In the genomic region with DNA sequence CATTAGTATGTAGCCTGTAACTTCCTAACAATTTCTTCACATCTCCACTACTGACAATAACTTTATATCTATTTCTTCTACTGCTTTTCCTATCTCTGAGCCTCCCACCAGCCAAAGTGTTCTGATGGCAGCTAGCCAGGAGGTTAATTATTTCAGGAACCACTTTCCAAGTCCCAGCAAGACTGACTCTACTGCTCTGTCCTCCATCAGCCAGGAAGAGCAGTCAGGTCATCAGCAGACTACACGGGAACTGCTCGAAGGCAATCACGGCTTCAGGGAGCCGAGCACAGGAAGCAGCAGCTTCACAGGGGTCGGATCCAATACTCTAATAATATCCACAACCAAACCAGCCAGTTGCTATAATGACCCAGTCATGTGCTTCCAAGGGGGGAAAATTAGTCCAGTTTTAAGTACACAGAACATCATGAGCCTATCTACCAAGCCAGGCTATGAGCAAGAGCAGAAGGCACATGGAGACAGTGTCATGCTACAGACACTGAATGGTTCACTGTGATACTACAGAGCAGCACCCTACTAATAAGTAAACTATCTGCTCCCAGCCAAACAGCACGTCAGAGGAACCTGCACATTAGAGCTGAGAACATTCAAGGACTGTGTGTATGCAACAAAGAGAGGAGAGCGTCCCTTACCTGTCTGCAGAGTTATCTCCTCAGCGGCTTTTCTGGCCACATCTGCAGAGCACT, we compare ENCODE assay signal across 27 mouse cellular contexts. TPM values are rescaled to one million over a fixed set of nuclear protein-coding genes. Genes with fewer than 3 reads are reported as not detected.
DNase-seq lines count a peak whose midpoint lies in the region; ATAC-seq and TF ChIP-seq lines count a peak whose summit lies in the region.
"Had no signal": no experiment of that assay in that cellular context is flagged by ENCODE, and none has a peak within 500 bp of the region (broad histone marks: within the 10 kb centered on the region; RNA-seq: fewer than 3 reads in every experiment).

No protein-coding gene starts in this region.

- DNase-seq in heart, adult 11 months, result peak; percentile 91
- DNase-seq in heart, postnatal 25 days (ENCODE audit: low spot score), result no peak
- DNase-seq in heart, postnatal 0 days (ENCODE audit: low spot score), result no peak
- DNase-seq in heart, postnatal 36 days, result no peak
- no peak for DNase-seq in liver, embryonic 14.5 days (ENCODE audit: low read depth in 3 of 3, low spot score in 3 of 3)
- no peak for DNase-seq in liver, embryonic 11.5 days (ENCODE audit: low spot score)
- peak; percentile 31 for DNase-seq in skeletal muscle tissue, adult 2 months (ENCODE audit: low read depth, low spot score)
- DNase-seq: adrenal gland, postnatal 14 days; cerebellum, adult 11 months; cerebellum, postnatal 10 days; gastrocnemius, postnatal 36 days; layer of hippocampus, adult 9-11 months; left cerebral cortex, postnatal 4 days; lung, postnatal 14 days; right cerebral cortex, postnatal 14 days; thymus, adult 18-20 months; thymus, postnatal 4 days had no signal

- no peak for TF ChIP-seq EP300 in heart, postnatal 0 days (IDR thresholded peaks at IDR 0.05; ENCODE audit: low read depth)
- TF ChIP-seq EP300 in liver, embryonic 14.5 days (IDR thresholded peaks at IDR 0.05; ENCODE audit: low read depth), result no peak

- WGBS in heart, postnatal 0 days, result 41% methylated on average over 8 of the region's 8 CpGs
- 75% methylated on average over 8 of the region's 8 CpGs for WGBS in liver, embryonic 14.5 days (ENCODE audit: insufficient replicate concordance)
- 75% methylated on average over 8 of the region's 8 CpGs for WGBS in liver, embryonic 11.5 days

- H3K4me3 ChIP-seq in heart, postnatal 0 days (ENCODE audit: low read depth, low read length), result no peak overlapping the region
- no peak overlapping the region for H3K4me3 ChIP-seq in liver, embryonic 14.5 days (ENCODE audit: insufficient read depth in 1 of 2, low read depth in 2 of 2, low read length in 2 of 2)
- no peak overlapping the region for H3K4me3 ChIP-seq in liver, embryonic 11.5 days (ENCODE audit: low read depth, low read length)
- H3K4me3 ChIP-seq: embryonic facial prominence, embryonic 12.5 days; erythroblast, embryonic 14.5 days; forebrain, embryonic 13.5 days; left cerebral cortex, adult 2 months; megakaryocyte, embryonic 14.5 days; neural tube, embryonic 15.5 days; stomach, embryonic 15.5 days had no signal

- H3K9me3 ChIP-seq in heart, postnatal 0 days (replicated peaks; ENCODE audit: control insufficient read depth, low read length), result no peaks in the 10 kb centered on the region
- no peaks in the 10 kb centered on the region for H3K9me3 ChIP-seq in liver, embryonic 14.5 days (ENCODE audit: control insufficient read depth, low read length)
- no peaks in the 10 kb centered on the region for H3K9me3 ChIP-seq in liver, embryonic 11.5 days (ENCODE audit: control insufficient read depth, low read length)
- H3K9me3 ChIP-seq: embryonic facial prominence, embryonic 12.5 days; forebrain, embryonic 13.5 days; G1E; megakaryocyte, embryonic 14.5 days; neural tube, embryonic 15.5 days; stomach, embryonic 15.5 days had no signal

- no peak for TF ChIP-seq CTCF in heart, postnatal 0 days (IDR thresholded peaks at IDR 0.05; ENCODE audit: low read depth)
- TF ChIP-seq CTCF in liver, embryonic 14.5 days (IDR thresholded peaks at IDR 0.05; ENCODE audit: low read depth), result no peak

- H3K4me2 ChIP-seq in heart, postnatal 0 days (ENCODE audit: low read depth, low read length), result no peak overlapping the region
- H3K4me2 ChIP-seq in liver, embryonic 14.5 days (ENCODE audit: low read depth), result no peak overlapping the region
- H3K4me2 ChIP-seq in liver, embryonic 11.5 days, result no peak overlapping the region
- H3K4me2 ChIP-seq: embryonic facial prominence, embryonic 12.5 days; forebrain, embryonic 13.5 days; neural tube, embryonic 15.5 days; stomach, embryonic 15.5 days had no signal

- H3K27ac ChIP-seq in heart, postnatal 0 days (ENCODE audit: low read depth), result peak overlapping the region; percentile 43; the same call in 1 of the 2 replicates
- no peak overlapping the region for H3K27ac ChIP-seq in liver, embryonic 14.5 days
- no peak overlapping the region; the same call in 1 of the 2 replicates for H3K27ac ChIP-seq in liver, embryonic 11.5 days (ENCODE audit: low read depth, low read length)
- H3K27ac ChIP-seq: embryonic facial prominence, embryonic 12.5 days; forebrain, embryonic 13.5 days; left cerebral cortex, adult 2 months; neural tube, embryonic 15.5 days; stomach, embryonic 15.5 days had no signal

- intact Hi-C loops in heart, postnatal 25 days (cut with DNase I), result no loop called here
- intact Hi-C loops in heart, postnatal 36 days (cut with DNase I), result no loop called here

- H3K4me1 ChIP-seq in heart, postnatal 0 days (ENCODE audit: control insufficient read depth, insufficient read depth), result peaks cover 11% of the 10 kb centered on the region; the same call in 1 of the 2 replicates
- H3K4me1 ChIP-seq in liver, embryonic 14.5 days (replicated peaks; ENCODE audit: control insufficient read depth in 2 of 2, insufficient read depth in 2 of 2, low read length in 1 of 2), result peaks cover 0 to 3% of the 10 kb centered on the region in 2 experiments; a peak in 1 of 4 replicates
- no peaks in the 10 kb centered on the region for H3K4me1 ChIP-seq in liver, embryonic 11.5 days (replicated peaks; ENCODE audit: control insufficient read depth, insufficient read depth, low read length)
- H3K4me1 ChIP-seq: embryonic facial prominence, embryonic 12.5 days; forebrain, embryonic 13.5 days; neural tube, embryonic 15.5 days; stomach, embryonic 15.5 days had no signal

- no peak overlapping the region for H3K9ac ChIP-seq in heart, postnatal 0 days (replicated peaks; ENCODE audit: low read depth, low read length)
- H3K9ac ChIP-seq in liver, embryonic 14.5 days (replicated peaks), result no peak overlapping the region
- H3K9ac ChIP-seq in liver, embryonic 11.5 days (ENCODE audit: low read depth, low read length), result no peak overlapping the region
- H3K9ac ChIP-seq: embryonic facial prominence, embryonic 12.5 days; forebrain, embryonic 13.5 days; neural tube, embryonic 15.5 days; stomach, embryonic 15.5 days had no signal

- ATAC-seq in heart, postnatal 0 days (ENCODE audit: insufficient read depth, low read depth), result peak; percentile 66; the same call in 1 of the 2 replicates
- ATAC-seq in liver, embryonic 14.5 days (ENCODE audit: insufficient read depth), result peak; percentile 38; the same call in 1 of the 2 replicates
- no peak for ATAC-seq in liver, embryonic 11.5 days (replicated peaks; ENCODE audit: low FRiP score)
- no peak for ATAC-seq in granulocyte monocyte progenitor cell, adult 5-6 weeks (replicated peaks; ENCODE audit: poor library complexity, severe bottlenecking)
- ATAC-seq: forebrain, embryonic 13.5 days; midbrain, embryonic 16.5 days had no signal

- no peaks in the 10 kb centered on the region for H3K27me3 ChIP-seq in heart, postnatal 0 days (ENCODE audit: control insufficient read depth, insufficient read depth, low read length)
- no peaks in the 10 kb centered on the region for H3K27me3 ChIP-seq in liver, embryonic 14.5 days (ENCODE audit: control insufficient read depth, insufficient read depth, low read length)
- H3K27me3 ChIP-seq in liver, embryonic 11.5 days (replicated peaks; ENCODE audit: control insufficient read depth, insufficient read depth, low read length), result no peaks in the 10 kb centered on the region
- H3K27me3 ChIP-seq: embryonic facial prominence, embryonic 12.5 days; forebrain, embryonic 13.5 days; megakaryocyte, embryonic 14.5 days; neural tube, embryonic 15.5 days; stomach, embryonic 15.5 days had no signal

- peaks cover 53% of the 10 kb centered on the region for H3K36me3 ChIP-seq in heart, postnatal 0 days (replicated peaks; ENCODE audit: control insufficient read depth, insufficient read depth, low read length)
- peaks cover 31% of the 10 kb centered on the region for H3K36me3 ChIP-seq in liver, embryonic 14.5 days (replicated peaks; ENCODE audit: control insufficient read depth, insufficient read depth, low read depth)
- peaks cover 15% of the 10 kb centered on the region; the same call in 1 of the 2 replicates for H3K36me3 ChIP-seq in liver, embryonic 11.5 days (ENCODE audit: control insufficient read depth, insufficient read depth, low read length)

RNA-seq across cellular contexts. Expression of a gene that starts 8.6 kb away (rescaled TPM):
- total RNA-seq in heart, postnatal 25 days (2021), result 10 to 100 TPM; 87.6 to 93.6 TPM
- total RNA-seq in heart, postnatal 0 days (2014; rRNA removed; ENCODE audit: low replicate concordance), result 10.1 and 25.3 TPM in 2 replicates
- 9.1 and 9.8 TPM in 2 replicates for polyA plus RNA-seq in heart, postnatal 0 days (2015; fragmentation: Nextera tagmentation; extraction: Ambion mirVana)
- total RNA-seq in heart, postnatal 36 days (2021), result 100 to 1,000 TPM in 1 of 2 experiments, 10 to 100 TPM in 1; 59.9 to 102 TPM
- polyA plus RNA-seq in liver, embryonic 14.5 days (2012; rRNA removed), result 3.5 and 4.0 TPM in 2 replicates
- 9.6 and 11.7 TPM in 2 replicates for polyA plus RNA-seq in liver, embryonic 14.5 days (2014; fragmentation: Nextera tagmentation; extraction: Ambion mirVana)
- polyA plus RNA-seq in liver, embryonic 11.5 days (2014; fragmentation: Nextera tagmentation; extraction: Ambion mirVana), result 18.2 and 21.5 TPM in 2 replicates
- total RNA-seq in granulocyte monocyte progenitor cell, adult 5-6 weeks (2014; fragmentation: Nextera tagmentation), result 28.3 and 40.8 TPM in 2 replicates
- total RNA-seq in granulocyte monocyte progenitor cell, adult 5-6 weeks (2017), result 39.8 and 46.2 TPM in 2 replicates

Comparison
In these comparisons a context has a peak if more than half of its experiments do, and no peak if none do; other contexts are left out.
1. DNase-seq: peak in heart, adult 11 months (single experiment) and skeletal muscle tissue, adult 2 months (single experiment); none in heart, postnatal 25 days (single experiment), heart, postnatal 0 days (single experiment), heart, postnatal 36 days (0 of 2), liver, embryonic 14.5 days (0 of 3) and liver, embryonic 11.5 days (single experiment).
2. ATAC-seq: peak in heart, postnatal 0 days (single experiment) and liver, embryonic 14.5 days (single experiment); none in liver, embryonic 11.5 days (single experiment) and granulocyte monocyte progenitor cell, adult 5-6 weeks (single experiment).